Mouse (Mus musculus) bone marrow macrophage, adult 2 months (primary cell): ENCODE results near the gene Olfr1366.

Source experiments
- CTCF ChIP-seq: IDR thresholded peaks from 2 replicates; pipeline ENCODE4 v1.5.1; 2012; ENCODE audit warnings: low read depth, mild to moderate bottlenecking, low read length, moderate library complexity
- POLR2A ChIP-seq: IDR thresholded peaks from 2 replicates; pipeline ENCODE4 v1.6.1; 2012; ENCODE audit warnings: mild to moderate bottlenecking, low read depth, low read length, borderline replicate concordance

GRCm38 (mm10) chr13:21492847-21493246, 49.8 kb downstream of the Olfr1366 start:
- TF ChIP-seq CTCF (no peak), POLR2A (no peak)
